Mouse (Mus musculus) right cerebral cortex, adult 2 months (tissue): ENCODE measurements around the gene Adam12.

Experiments
- DNase-seq, 2 experiments: peaks; one replicate each; pipeline ENCODE4 v3.0.0; 2021 to 2022; ENCODE audit warnings: low spot score in 2 of 2

Gene Adam12

DNA sequence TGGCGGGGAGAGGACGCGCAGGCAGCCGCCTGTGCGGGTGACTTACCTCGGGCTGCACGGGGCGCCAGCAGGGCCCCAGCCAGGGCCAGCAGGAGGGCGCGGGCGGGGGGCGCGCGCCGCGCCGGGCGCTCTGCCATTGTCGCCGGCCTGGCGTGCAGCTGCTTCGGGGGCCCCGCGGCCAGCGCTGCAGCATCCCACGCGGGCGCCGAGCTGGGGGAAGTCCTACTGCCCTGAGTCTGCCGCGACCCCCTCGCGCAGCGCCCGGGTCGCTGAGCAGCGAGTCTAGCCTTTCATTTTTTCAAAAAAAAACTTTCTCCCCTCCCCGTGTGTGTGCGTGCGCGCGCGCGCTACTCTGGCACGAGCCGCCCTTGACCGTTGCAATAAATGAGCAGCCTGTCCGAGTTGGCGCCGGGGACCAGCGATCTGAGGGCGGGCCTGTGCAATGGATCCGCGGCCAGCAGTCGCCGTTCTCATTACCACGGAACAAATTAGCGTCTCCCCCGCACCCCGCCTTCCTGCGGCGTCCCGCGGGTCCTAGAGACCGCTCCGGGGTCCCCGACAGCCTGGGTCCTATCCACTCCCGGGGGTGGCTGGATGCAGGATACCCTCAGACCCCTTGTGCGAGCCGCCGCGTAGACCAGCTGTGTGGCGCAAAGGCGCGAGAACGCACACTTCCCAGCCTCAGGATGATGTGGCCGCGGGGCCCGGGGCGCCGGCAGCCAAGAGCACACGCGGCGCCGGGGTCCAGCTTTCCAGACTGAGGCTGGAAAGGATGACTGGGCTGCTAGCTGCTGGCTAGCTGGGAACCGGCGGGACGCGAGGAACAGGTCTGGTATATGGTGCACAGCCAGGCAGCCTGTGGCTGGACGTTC is 7.0 kb downstream of the Adam12 start:
- peak; percentile 46 to 64 for DNase-seq

DNA sequence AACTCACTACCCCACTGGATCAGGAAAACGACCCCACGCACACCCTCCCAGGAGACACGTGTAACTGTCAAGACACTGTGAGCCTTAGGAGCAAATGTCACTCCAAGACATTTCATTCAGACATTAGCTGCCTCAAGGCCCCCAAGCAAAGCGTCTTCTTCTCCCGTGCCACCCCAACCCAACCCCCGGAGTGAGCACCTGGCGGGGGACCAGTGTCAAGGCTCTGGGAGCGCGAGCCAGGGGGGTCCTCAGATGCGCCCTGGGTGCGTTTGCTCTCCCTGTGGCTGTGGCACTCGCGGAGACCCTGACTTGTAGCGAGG is 7.6 kb downstream of the Adam12 start:
- DNase-seq: no peak

DNA sequence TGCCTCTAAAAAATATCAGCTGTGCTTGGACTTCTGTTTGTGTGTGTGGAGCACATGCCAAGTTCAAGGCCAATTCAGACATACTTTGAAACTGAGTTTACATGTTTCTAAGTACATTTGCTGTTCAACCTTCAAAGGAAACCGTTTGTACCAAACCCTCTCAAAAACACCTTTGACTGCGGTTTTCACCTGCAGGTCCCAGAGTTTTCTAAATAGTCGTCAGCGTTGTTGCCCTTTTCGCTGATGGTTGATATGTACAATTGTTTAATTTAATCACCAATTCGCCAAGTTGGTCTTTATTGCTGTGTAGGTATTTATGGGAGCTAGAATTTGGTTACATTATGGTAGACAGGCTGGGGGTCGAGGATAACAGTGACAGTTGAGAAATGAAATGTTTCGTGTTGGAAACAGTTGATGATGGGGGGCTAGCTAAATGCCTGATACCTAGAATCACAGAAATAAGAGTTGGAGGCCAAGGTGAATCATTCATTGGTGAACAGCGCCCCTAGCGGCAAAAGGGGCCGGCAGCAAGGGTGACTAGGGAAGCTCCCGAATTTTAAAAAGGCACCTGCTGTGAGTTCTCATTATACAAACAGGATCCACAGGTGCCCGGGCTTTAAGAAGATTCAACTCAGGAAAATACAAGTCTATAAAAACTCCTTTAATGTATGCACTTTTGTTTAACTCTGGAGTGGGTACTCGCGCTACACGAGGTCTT is 8.3 kb downstream of the Adam12 start:
- peak; percentile 89 to 93 for DNase-seq

DNA sequence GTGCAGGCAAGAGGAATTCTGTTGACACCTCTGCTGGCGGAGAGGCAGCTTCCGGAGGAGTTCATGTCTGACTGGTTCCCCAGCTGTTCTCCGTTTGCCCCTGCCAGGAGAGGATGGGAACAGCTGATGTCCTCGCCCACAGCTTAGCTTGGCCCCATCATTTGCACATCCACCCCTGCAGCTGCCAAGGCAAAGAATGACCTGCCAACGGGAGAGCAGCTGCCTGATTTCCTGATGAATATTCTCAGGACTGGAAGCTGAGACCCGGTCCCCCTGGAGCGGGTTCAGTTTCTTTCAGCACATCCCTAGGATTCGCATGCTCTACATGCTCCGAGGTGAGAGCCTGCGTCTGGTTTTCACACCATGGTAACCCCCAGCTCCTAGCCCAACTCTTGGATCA is 24.0 kb downstream of the Adam12 start:
- DNase-seq: peak; percentile 43 to 49

DNA sequence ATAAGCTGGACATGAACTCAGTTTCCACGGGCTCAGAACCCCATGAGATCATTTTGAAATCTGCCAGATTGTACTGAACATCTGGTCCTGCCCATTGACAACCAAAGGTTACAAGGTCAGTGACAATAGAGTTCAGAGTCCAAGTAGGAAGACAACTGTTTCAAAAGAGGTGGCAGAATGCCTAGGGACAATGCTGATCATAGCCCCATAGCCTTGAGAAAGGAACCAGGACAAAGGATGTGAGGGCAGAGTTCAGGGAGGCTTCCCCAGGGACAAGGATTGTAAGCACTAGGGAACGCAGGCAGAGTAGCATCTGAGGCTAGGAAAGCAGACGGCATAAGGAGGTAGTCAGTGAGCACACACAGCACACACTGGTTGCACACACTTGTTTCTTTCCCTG is 38.9 kb downstream of the Adam12 start:
- no peak for DNase-seq

DNA sequence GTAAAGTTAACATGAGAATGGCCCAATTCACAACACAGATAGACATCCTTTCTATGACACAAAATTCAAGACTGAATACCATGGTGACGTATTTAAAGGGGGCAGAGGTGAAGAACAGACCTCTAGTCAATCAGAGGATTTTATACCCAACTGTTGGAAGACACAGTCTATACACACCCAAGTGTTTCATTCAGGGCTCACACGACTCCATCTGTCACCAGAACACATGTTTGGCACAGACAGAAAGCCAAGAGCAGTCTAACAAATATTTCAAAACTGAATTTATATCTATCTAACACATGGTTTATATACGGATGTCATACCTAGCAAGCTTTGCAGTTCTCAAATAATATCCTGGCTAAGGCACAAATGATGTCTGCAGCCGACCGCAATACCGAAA is 41.8 kb downstream of the Adam12 start:
- peak in 1 of 2 experiments; percentile 14 for DNase-seq

DNA sequence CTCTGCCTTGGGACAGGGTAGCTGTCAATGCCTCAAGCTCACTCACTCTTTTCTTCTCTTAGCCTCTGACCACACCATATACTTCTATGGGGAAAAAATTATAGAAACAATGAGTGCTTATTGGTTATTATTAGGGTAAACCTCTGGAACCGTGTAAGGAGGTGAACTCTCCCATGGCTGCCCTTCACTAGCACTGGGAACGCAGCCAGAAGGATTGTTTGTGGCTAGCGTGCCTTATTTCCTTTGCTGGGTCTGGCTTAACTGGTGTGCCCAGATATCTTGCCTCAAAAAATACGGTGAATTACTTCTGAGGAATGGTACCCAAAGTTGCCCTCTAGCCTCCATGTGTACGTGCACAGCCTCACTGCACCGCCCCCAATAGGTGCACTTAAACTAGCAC is 43.4 kb downstream of the Adam12 start:
- DNase-seq: no peak

DNA sequence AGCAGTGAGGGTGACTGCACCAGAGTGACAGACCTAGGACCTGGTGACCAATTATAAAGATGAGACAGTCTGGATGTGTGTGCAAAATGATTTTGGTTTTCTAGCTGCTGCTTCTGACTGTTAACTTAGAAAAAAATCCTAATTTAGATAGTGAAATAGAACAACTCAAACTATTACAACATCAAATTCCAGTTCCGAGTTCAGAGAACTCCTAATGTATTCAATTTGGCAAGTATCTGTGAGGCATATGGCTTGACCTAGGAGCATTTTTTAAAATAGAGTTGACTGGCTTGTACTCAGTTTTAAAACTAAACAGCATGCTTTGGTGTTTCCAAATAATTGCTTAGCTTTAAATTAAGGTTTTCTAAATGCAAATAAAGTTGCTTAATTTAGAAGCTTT is 44.0 kb downstream of the Adam12 start:
- DNase-seq: no peak

DNA sequence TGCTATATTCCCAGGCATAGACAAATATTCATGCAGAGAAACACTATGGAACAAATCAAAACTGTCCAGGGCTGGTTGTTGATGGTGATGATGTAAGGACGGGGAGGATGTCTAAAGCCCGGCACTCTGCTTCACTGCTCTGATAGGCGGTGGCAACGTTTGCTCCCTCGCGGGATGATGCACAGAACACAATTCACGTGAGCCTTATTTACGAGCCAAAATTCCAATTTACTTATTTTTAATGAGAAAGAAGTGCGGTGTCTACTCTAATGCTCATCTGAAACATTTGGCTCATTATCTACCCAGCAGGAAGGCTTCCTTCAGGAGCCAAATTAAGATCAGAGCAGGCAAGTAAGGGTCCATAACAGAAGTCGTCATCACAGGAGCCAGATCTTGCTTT is 45.4 kb downstream of the Adam12 start:
- no peak for DNase-seq

DNA sequence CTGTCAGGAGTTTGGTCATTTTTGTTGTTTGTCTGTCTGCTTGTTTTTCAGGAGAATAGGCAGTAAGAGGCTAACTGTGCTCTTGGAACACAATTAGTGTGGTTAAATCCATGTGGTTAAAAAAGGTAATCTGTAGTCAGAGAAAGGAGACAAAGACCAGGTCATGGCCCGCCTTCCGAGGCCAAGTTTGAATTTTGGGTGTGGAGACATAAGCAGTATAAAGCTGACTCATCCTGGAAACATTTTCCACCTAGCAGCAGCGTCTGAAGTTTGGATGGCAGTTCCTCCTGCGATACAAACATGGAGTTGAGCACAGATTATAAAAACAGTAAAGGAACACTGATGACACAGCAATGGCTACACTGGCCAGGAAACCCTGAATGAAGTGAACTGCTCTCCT is 46.2 kb downstream of the Adam12 start:
- no peak for DNase-seq

DNA sequence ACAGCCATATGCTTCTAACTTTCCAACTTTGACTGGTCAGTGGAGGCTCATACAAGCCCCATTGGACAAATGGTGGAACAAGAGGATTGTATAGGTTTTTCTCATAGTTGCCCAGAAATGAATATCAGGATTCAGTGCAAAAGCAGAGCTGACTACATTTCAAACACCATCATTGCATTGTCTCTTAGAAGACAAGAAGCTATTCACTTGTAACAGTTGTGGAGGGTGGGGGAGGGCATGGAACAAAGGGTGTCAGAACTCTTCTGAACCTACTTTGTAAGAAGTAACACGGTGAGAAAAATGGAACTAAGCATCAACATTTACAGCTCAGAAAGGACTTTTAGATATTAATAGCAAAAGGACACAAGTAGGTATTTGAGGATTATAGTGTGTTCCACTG is 50.2 kb downstream of the Adam12 start:
- DNase-seq: no peak

DNA sequence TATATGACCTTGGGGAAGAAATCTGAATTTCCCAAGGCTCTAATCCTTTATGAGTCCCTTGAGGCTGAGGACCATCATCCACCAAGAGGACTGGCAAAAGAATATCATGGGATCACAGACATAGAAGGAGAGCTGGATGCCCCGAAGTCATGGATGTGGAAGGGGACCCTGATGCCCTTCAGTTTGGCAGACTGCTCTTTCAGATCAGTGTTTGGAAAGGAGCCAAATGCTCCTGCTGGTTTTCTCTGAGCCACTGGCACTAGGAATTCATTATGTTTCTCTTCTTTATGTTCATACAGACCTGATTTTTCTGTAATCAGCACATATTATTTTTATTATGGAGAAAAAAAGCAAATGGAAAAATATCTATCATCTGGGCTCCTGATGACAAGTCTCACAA is 50.9 kb downstream of the Adam12 start:
- DNase-seq: no peak

DNA sequence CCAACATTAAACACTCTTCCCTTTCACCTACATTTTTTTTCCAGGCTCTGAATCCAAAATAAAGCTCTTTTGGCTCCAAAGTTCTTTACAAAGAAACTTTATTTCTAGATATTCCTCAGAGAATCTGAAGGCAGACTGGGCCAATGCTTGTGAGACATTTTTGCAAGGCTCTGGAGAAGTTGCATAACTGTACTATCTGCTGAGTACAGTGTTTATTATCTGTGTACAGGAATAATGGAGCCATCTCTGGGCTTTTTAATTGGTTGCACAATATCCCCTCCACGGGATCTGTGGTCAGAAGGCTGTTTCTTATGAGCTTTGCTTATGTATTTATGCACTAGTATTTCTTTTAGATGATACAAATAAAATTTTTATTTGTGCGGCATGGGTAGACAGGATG is 54.9 kb downstream of the Adam12 start:
- no peak for DNase-seq

DNA sequence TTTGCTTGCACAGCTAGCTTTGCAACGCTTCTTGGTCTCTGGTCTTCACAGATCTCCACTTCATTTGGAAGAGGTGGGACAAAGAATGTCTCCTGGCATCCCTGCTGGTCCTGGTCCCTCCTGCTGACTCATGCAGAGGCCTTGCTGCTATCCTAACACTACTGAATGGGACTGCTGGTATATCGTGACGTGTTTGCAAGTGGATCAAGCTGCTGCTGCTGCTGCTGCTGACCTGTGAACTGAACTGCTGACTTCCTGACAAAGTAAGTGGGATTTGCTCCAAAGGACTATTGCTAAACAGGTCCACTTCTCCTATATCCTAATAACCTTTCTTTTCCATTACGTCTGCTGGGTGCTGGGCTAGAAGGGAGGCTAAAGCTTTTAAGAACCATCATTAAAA is 56.7 kb downstream of the Adam12 start:
- no peak for DNase-seq

DNA sequence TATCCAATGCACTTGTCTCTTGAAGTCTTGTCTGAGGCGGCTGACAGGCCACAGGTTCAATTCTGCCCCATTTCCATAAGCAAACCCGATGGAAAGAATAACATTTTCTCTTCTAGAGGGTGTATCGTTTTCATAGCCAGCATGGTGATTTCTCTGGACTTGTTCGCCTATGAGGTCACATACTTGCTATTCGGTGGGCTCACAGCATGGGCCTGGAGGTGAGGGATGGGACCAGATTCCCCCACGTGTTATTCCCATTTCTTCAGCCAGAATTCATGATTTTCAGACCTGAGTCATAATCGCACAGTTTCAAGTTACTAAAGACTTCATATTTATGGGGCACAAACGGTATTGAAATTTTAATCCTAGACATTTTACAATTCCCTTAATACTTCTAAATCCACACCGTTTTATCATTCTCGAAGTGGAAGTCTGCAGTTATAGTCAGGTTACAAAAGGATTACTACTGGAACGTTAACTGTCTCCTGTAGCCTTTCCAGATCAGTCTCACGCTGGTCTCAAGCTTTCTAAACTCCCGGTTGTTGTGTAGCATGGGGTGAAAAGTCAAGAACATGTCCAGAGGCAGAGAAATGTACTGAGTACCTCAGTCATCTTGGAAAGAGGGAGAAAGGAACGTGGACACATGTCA is 58.4 kb downstream of the Adam12 start:
- DNase-seq: no peak

DNA sequence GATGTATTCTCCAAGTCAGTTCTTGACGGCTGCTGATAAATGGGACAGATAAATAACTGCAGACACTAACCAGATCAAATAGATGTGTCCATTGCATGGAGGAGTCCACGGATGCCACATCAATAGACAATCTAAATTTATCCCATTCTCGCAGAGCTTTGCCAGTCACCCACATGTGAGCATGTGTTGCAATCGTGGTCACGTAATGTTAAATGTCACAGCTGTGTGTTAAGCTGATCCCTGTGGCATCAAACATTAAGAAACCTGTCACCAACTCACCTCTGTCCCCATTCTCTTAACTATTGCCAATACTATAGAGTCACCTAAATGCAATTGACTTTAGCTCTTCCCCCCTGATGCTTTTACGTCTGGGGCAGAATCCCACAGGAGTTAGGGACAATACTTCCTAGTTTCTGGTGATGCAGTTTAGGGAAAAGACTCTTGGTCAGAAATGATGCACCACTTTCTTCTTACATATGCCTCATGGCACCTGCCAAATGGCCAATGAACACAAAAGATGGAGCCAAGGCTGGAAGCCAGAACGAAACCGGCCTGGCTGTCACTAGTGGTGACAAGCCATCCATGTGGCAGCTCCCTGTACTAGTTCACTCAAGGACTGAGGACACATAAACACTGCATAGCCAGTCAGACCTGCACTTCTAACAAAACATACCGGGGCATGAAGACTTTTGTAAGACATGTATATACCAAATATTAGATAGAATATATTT is 61.6 kb downstream of the Adam12 start:
- DNase-seq: no peak

DNA sequence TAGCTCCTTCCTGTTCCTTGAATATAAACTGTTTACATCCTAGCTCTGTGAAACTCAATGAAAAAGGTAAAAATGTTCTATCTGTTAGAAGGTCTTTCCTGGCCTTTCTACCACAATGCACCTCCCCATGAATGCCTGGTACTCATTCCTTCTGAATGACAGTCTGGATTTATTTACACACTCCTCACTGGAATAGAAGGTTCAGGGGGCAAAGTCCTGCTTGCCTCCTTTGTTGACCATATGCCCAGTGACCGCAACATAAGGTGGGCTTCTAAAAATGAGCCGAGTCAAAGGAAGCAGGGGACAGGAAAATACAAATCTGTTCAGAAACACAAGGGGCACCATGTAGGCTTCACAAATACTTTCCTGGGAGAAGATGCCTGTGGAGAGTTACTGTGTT is 62.2 kb downstream of the Adam12 start:
- no peak for DNase-seq

DNA sequence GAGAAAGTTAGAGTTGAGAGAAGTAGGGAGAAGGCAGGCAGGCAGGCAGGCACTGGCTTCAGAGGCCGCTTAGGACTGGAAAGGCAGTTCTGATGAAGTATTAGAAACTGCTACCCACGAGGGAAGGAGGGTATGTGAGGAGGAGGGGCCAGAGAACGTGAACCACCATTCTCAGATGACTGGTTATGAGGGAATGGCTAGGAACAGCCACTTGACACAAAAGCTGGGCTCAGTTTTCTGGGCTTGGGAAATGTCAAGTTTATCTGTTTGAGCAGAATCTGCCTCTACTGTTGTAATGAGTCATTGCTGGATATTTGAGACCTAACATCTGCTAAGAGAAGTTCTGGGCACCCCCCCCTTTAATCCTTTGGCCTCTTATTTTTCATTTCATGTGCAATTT is 64.4 kb downstream of the Adam12 start:
- DNase-seq: no peak

DNA sequence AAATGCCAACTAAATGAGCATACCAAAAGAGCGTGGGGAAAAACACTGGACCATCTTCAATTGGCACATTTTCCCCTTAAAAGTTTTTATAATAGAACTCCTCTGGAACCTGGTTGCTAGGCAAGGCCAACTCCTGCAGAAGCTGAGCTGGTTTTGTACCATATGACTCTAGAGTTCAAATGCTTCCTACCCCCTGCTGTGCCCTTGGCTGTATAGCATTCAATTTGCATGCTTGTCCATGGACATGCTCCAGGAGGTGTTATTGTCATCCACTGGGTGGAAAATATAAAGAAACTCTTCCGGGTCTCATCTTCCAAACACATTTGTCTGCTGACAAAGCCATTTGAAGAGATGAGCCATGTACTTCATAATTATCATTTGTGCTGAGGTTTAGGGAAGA is 68.2 kb downstream of the Adam12 start:
- no peak for DNase-seq

DNA sequence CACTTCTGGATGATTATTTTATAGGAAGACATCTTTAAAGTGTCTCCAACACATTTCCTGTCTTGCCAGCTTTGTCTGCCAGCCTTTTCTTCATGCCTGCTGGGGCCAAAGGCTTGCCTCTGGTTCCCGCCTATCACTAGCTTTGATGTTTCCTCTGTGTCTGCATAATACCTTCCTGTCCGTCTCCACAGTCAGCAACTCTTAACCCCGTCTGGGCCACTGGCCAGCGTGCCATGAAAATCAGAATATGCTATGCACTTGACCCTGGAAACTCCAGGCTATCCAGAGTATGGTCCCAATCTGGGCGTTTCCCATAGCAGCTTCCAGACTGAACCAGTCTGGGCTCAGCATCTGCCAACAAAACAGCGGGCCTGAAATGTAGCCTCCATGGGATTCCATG is 69.1 kb downstream of the Adam12 start:
- DNase-seq: no peak

DNA sequence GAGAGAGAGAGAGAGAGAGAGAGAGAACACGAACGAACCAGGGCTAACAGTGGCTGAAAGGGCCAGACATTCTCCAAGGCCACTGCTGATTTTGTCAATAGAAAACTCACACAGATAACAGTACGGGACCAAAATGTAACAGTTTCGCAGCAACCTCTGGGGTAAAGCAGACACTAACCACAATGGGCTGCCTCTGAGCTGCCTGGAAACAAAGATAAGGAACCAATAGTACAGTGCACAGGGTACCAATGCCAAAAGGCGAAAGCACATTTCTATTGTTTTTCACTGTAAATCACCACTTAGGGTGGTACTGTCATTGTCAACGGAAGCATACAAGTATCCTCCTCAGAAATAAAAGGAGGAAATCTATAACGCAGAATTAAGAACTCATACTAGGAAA is 72.3 kb downstream of the Adam12 start:
- DNase-seq: no peak

DNA sequence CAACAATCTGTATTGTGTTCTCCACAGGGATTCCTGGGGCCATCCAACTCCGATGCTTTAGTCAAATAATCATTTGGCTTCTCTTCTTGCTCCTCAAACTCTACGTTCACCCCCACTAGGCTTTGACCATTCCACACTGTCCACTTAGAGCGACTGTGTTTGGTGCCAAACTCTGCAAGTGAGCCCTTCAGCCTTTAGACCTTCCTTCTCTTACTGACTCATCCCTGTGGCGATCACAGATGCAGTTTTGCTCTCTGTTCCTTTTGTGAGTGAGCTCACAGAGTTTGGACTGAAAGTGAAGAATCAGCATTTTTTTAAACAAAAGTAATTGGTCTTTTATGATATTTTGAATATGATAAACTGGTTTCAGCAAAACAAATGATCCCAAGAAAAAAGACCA is 80.6 kb downstream of the Adam12 start:
- no peak for DNase-seq
